Comparison of ENCODE assay signal across 22 mouse cellular contexts in genomic region chr11:118890474-118890873, GRCm38 (mm10). TPM values are rescaled to one million over a fixed set of nuclear protein-coding genes. Genes with fewer than 3 reads are reported as not detected.
A peak's percentile ranks its signal among the peaks of the same experiment; 100 is the strongest.
DNase-seq lines count a peak whose midpoint lies in the region; ATAC-seq lines count a peak whose summit lies in the region.
"Had no signal": no experiment of that assay in that cellular context is flagged by ENCODE, and none has a peak within 500 bp of the region (broad histone marks: within the 10 kb centered on the region; RNA-seq: fewer than 3 reads in every experiment).

No protein-coding gene starts in this region.

- no peak overlapping the region for H3K4me2 ChIP-seq in hindbrain, embryonic 11.5 days (replicated peaks; ENCODE audit: low read depth, low read length)
- H3K4me2 ChIP-seq in hindbrain, embryonic 15.5 days: no peak overlapping the region
- no peak overlapping the region for H3K4me2 ChIP-seq in midbrain, embryonic 11.5 days
- no peak overlapping the region for H3K4me2 ChIP-seq in neural tube, embryonic 14.5 days (ENCODE audit: low read depth, low read length)
- H3K4me2 ChIP-seq: embryonic facial prominence, embryonic 12.5 days; forebrain, embryonic 15.5 days; heart, embryonic 15.5 days had no signal

- 63% methylated on average over 5 of the region's 5 CpGs for WGBS in hindbrain, embryonic 10.5 days
- 68% methylated on average over 5 of the region's 5 CpGs for WGBS in hindbrain, embryonic 11.5 days
- whole genome bisulfite sequencing in hindbrain, embryonic 15.5 days: 61% methylated on average over 5 of the region's 5 CpGs
- 59% methylated on average over 5 of the region's 5 CpGs for WGBS in midbrain, embryonic 11.5 days
- 60% methylated on average over 5 of the region's 5 CpGs for WGBS in neural tube, embryonic 14.5 days

- no peak for ATAC-seq in hindbrain, embryonic 11.5 days (ENCODE audit: low FRiP score)
- peak; percentile 27; the same call in 1 of the 2 replicates for ATAC-seq in hindbrain, embryonic 15.5 days (ENCODE audit: low FRiP score, low read depth)
- ATAC-seq in midbrain, embryonic 11.5 days (ENCODE audit: low FRiP score): no peak
- ATAC-seq in neural tube, embryonic 14.5 days (ENCODE audit: low read depth): peak; percentile 21; the same call in 1 of the 2 replicates
- ATAC-seq: forebrain, embryonic 15.5 days; intestine, embryonic 16.5 days had no signal

- H3K4me1 ChIP-seq in hindbrain, embryonic 10.5 days (replicated peaks): peaks cover 27% of the 10 kb centered on the region
- 0 out of 2 replicates have a peak, but pooled peaks cover 3% of the 10 kb centered on the region for H3K4me1 ChIP-seq in hindbrain, embryonic 11.5 days (replicated peaks; ENCODE audit: control insufficient read depth, insufficient read depth, low read length)
- H3K4me1 ChIP-seq in hindbrain, embryonic 15.5 days (replicated peaks): peaks cover 27% of the 10 kb centered on the region
- H3K4me1 ChIP-seq in midbrain, embryonic 11.5 days (ENCODE audit: control insufficient read depth, insufficient read depth, low read length): peaks cover 9% of the 10 kb centered on the region
- peaks cover 14% of the 10 kb centered on the region; the same call in 1 of the 2 replicates for H3K4me1 ChIP-seq in neural tube, embryonic 14.5 days (ENCODE audit: control insufficient read depth, insufficient read depth, low read length)
- H3K4me1 ChIP-seq: embryonic facial prominence, embryonic 12.5 days; heart, embryonic 15.5 days had no signal

- no peaks in the 10 kb centered on the region for H3K27me3 ChIP-seq in hindbrain, embryonic 10.5 days (ENCODE audit: insufficient read depth, poor library complexity, severe bottlenecking)
- H3K27me3 ChIP-seq in hindbrain, embryonic 11.5 days (ENCODE audit: control insufficient read depth, insufficient read depth, low read length): no peaks in the 10 kb centered on the region
- H3K27me3 ChIP-seq in hindbrain, embryonic 15.5 days: no peaks in the 10 kb centered on the region
- no peaks in the 10 kb centered on the region for H3K27me3 ChIP-seq in midbrain, embryonic 11.5 days (ENCODE audit: control insufficient read depth, insufficient read depth, low read length)
- no peaks in the 10 kb centered on the region for H3K27me3 ChIP-seq in neural tube, embryonic 14.5 days (ENCODE audit: control insufficient read depth, insufficient read depth, low read length)
- H3K27me3 ChIP-seq: embryonic facial prominence, embryonic 12.5 days; forebrain, embryonic 15.5 days had no signal

- no peaks in the 10 kb centered on the region for H3K9me3 ChIP-seq in hindbrain, embryonic 10.5 days
- no peaks in the 10 kb centered on the region for H3K9me3 ChIP-seq in hindbrain, embryonic 11.5 days (ENCODE audit: control insufficient read depth, low read length)
- no peaks in the 10 kb centered on the region for H3K9me3 ChIP-seq in hindbrain, embryonic 15.5 days
- H3K9me3 ChIP-seq in midbrain, embryonic 11.5 days (ENCODE audit: control insufficient read depth, low read length): no peaks in the 10 kb centered on the region
- no peaks in the 10 kb centered on the region for H3K9me3 ChIP-seq in neural tube, embryonic 14.5 days (ENCODE audit: control insufficient read depth, low read length)
- H3K9me3 ChIP-seq: embryonic facial prominence, embryonic 12.5 days; forebrain, embryonic 15.5 days; heart, embryonic 15.5 days had no signal

- no peak for DNase-seq in hindbrain, embryonic 10.5 days (ENCODE audit: low spot score)
- no peak for DNase-seq in hindbrain, embryonic 11.5 days (ENCODE audit: low spot score)
- peak; percentile 79 for DNase-seq in midbrain, embryonic 11.5 days (ENCODE audit: low spot score, missing footprints)
- no peak for DNase-seq in thymus, adult 18-20 months
- no peak for DNase-seq in adrenal gland, postnatal 25 days
- DNase-seq: adrenal gland, adult 2 months; gastrocnemius, postnatal 36 days; heart, postnatal 4 days; layer of hippocampus, postnatal 36 days; left cerebral cortex, postnatal 4 days; liver; lung, adult 18-20 months; lung, postnatal 14 days; right cerebral cortex, postnatal 4 days had no signal

- no peak overlapping the region; the same call in 1 of the 2 replicates for H3K9ac ChIP-seq in hindbrain, embryonic 11.5 days (ENCODE audit: low read depth, low read length)
- H3K9ac ChIP-seq in hindbrain, embryonic 15.5 days: no peak overlapping the region
- H3K9ac ChIP-seq in midbrain, embryonic 11.5 days (ENCODE audit: low read length): no peak overlapping the region
- H3K9ac ChIP-seq in neural tube, embryonic 14.5 days (replicated peaks; ENCODE audit: low read depth, low read length): no peak overlapping the region
- H3K9ac ChIP-seq: embryonic facial prominence, embryonic 12.5 days; forebrain, embryonic 15.5 days; heart, embryonic 15.5 days had no signal

- H3K27ac ChIP-seq in hindbrain, embryonic 10.5 days: peak overlapping the region; percentile 78
- no peak overlapping the region for H3K27ac ChIP-seq in hindbrain, embryonic 11.5 days (ENCODE audit: low read depth, low read length)
- peak overlapping the region; percentile 81 for H3K27ac ChIP-seq in hindbrain, embryonic 15.5 days (replicated peaks)
- H3K27ac ChIP-seq in midbrain, embryonic 11.5 days (ENCODE audit: low read depth, low read length): no peak overlapping the region
- peak overlapping the region; percentile 81 for H3K27ac ChIP-seq in neural tube, embryonic 14.5 days (ENCODE audit: low read depth, low read length)
- H3K27ac ChIP-seq: embryonic facial prominence, embryonic 12.5 days; heart, embryonic 15.5 days had no signal

- no peaks in the 10 kb centered on the region for H3K36me3 ChIP-seq in hindbrain, embryonic 10.5 days
- H3K36me3 ChIP-seq in hindbrain, embryonic 11.5 days (ENCODE audit: control insufficient read depth, insufficient read depth, low read length): no peaks in the 10 kb centered on the region
- no peaks in the 10 kb centered on the region for H3K36me3 ChIP-seq in hindbrain, embryonic 15.5 days
- H3K36me3 ChIP-seq in midbrain, embryonic 11.5 days (ENCODE audit: control insufficient read depth, insufficient read depth, low read length): no peaks in the 10 kb centered on the region
- no peaks in the 10 kb centered on the region for H3K36me3 ChIP-seq in neural tube, embryonic 14.5 days (ENCODE audit: control insufficient read depth, insufficient read depth, low read length)
- H3K36me3 ChIP-seq: embryonic facial prominence, embryonic 12.5 days; forebrain, embryonic 15.5 days; heart, embryonic 15.5 days had no signal

- no peak overlapping the region for H3K4me3 ChIP-seq in hindbrain, embryonic 10.5 days
- no peak overlapping the region for H3K4me3 ChIP-seq in hindbrain, embryonic 11.5 days (ENCODE audit: low read depth, low read length)
- H3K4me3 ChIP-seq in hindbrain, embryonic 15.5 days: no peak overlapping the region
- no peak overlapping the region for H3K4me3 ChIP-seq in midbrain, embryonic 11.5 days (ENCODE audit: low read depth, low read length)
- H3K4me3 ChIP-seq in neural tube, embryonic 14.5 days (ENCODE audit: low read depth, low read length): no peak overlapping the region
- H3K4me3 ChIP-seq: embryonic facial prominence, embryonic 12.5 days; erythroblast, embryonic 14.5 days; forebrain, embryonic 15.5 days; heart, embryonic 15.5 days had no signal

RNA-seq across cellular contexts. Expression of gene Rbfox3, which starts 20.9 kb away (rescaled TPM):
- polyA plus RNA-seq in hindbrain, embryonic 10.5 days (2016; fragmentation: Nextera tagmentation; extraction: Ambion mirVana): 5.8 and 11.7 TPM in 2 replicates
- polyA plus RNA-seq in hindbrain, embryonic 11.5 days (2014; fragmentation: Nextera tagmentation; extraction: Ambion mirVana): 11.7 and 12.6 TPM in 2 replicates
- 71.8 and 77.9 TPM in 2 replicates for polyA plus RNA-seq in hindbrain, embryonic 15.5 days (2015; fragmentation: Nextera tagmentation; extraction: Ambion mirVana)
- polyA plus RNA-seq in midbrain, embryonic 11.5 days (2014; fragmentation: Nextera tagmentation; extraction: Ambion mirVana): 7.1 and 8.2 TPM in 2 replicates
- 81.9 and 82.7 TPM in 2 replicates for polyA plus RNA-seq in neural tube, embryonic 14.5 days (2014; fragmentation: Nextera tagmentation; extraction: Ambion mirVana)
- 6.2 and 7.2 TPM in 2 replicates for total RNA-seq in adrenal gland, postnatal 25 days (2021)
- total RNA-seq: megakaryocyte, adult 5-6 weeks had no signal

Comparison
In these comparisons a context has a peak if more than half of its experiments do, and no peak if none do; other contexts are left out.
1. H3K27ac ChIP-seq: peak in hindbrain, embryonic 10.5 days (single experiment), hindbrain, embryonic 15.5 days (single experiment) and neural tube, embryonic 14.5 days (single experiment); none in hindbrain, embryonic 11.5 days (single experiment) and midbrain, embryonic 11.5 days (single experiment).
2. ATAC-seq: peak in hindbrain, embryonic 15.5 days (single experiment) and neural tube, embryonic 14.5 days (single experiment); none in hindbrain, embryonic 11.5 days (single experiment) and midbrain, embryonic 11.5 days (single experiment).